Mouse (Mus musculus) right cerebral cortex, postnatal 10 days (tissue): ENCODE measurements around the gene Prdm9.

Experiments used
- DNase-seq, 2 experiments: peaks; one replicate each; pipeline ENCODE4 v3.0.0; 2021; ENCODE audit warnings: low spot score in 2 of 2

Gene Prdm9

DNA sequence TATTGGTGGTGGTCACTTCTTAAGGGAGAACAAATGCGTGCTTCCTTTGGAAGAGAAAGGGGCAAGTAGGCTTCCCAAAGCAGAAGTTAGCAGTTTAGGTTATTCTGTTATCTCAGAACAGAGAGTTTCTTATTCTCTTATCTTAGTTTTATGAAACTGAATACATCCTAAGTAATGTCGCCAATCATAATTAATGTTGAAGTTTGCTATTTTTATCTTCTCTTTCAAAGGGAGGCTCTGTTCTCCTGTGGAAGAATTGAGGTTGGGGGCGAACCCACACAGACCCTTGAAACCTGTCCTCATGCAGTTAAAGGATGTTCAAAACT lies 36.4 kb downstream of the Prdm9 start:
- DNase-seq = no peak

DNA sequence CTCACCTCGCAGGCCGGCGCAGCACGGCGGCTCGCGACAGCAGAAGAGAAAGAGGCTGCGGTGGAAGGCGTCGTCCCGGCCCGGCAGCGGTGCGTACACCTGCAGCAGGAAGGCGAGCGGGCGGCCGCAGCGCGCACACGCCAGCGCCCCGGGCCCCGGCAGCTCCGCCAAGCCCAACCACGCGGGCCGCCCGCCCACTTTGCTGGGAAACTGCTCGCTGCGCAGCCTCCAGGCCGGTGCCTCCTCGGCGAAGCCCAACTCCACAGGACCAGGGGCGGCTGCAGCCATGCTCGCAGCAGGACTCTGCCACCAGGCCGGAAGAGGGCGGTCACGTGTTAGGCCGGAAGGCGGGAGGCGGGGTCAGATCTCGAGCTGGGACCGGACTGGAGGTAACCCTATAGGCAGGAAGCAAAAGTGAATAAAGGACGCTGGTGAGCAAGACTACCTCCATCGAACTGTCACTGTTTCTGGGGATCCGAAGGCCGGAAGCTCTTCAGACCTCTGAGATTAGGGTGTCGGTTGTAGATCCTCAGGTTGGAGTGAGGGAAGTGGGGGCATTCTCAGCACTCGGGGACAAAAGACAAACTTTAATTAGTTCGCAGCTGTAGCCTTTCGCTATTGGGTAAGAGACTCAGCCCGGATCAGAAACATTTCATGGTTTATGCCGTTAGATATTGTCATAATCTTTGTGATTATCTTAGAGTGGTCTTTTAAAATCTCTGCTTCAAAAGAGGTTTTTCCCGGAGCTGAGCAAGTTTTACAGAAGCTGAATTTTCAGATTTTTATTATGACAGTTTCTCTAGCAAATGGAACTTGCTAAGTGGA lies 37.0 kb downstream of the Prdm9 start, which contains the start of gene Pdcd2:
Gene Pdcd2, minus strand, starts transcription at position 316 of the 825 bp plus-strand sequence.
- DNase-seq = peak; percentile 94 to 95

DNA sequence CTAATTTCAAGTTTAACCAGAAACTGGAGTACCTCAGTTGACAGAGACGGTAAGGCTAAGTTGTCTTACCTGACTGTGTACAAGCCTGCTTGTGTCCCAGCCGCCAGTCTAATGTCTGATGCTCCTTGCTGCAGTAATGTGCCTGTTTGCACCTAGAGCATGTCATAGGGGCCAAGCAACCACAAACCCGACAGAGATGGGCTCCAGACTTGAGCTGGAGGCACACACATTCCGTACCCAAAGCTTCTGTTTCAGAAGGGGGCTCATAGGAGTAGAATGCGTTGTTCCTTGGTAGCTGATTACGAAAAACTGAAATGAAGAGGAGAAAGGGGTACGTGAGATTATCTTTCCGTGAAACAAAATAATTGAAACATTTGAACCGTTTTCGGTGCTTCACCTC lies 37.9 kb downstream of the Prdm9 start:
- DNase-seq = no peak

DNA sequence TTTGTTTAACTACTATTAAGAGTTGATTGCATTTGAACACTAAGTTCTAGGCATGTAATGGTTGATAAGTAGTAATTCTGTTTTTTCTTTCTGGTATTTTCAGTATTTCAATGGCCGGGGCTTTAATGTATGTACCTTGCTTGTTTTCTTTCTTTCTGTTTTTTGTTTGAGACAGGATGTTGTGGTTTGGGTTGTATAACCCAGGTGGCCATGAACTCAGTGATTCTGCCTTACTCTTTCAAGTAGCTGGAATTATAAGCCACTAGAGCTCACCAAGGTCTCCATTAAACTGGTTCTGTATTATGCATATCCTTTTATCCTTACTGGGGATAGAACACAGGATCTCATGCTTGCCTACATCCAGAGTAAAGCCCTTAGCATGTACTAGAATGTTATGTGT lies 45.4 kb downstream of the Prdm9 start:
- no peak for DNase-seq

DNA sequence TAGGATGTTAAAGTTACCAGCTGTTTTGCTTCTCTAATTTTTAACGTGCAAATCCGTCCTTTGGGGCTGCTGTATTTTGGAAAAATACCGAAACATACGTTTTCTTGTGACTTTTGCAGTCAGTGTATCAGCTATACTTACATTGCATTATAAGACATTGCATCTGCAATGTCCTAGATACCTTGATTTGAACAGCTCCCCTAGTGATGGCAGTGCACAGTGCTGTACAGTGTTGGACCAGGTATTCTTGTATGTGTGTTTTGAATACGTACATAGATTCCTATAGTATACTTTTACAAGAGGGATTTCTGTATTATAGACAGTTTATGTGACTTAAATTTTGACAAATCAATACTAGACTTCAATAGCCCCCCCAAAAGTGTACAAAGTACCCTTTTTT lies 46.0 kb downstream of the Prdm9 start:
- DNase-seq = no peak

DNA sequence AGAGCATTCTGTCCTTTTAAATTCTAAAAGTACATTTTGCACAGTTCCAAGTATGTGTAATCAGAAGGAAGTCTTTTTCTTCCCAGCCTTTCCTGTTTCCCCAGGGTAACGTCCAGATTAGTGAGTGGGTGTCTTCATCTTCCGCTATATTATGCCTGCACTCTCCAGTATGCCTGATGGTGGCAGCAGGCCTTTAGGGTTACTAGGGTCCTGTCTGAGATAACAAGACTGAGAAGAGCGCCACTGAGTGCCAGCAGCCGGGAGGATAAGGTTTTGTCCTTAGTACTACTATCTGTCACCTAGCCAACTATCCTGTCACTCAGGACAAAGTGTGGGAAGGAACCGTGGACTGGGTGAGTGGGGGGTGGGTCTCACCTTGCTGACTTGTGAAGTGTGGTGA lies 46.4 kb downstream of the Prdm9 start:
- DNase-seq = no peak

DNA sequence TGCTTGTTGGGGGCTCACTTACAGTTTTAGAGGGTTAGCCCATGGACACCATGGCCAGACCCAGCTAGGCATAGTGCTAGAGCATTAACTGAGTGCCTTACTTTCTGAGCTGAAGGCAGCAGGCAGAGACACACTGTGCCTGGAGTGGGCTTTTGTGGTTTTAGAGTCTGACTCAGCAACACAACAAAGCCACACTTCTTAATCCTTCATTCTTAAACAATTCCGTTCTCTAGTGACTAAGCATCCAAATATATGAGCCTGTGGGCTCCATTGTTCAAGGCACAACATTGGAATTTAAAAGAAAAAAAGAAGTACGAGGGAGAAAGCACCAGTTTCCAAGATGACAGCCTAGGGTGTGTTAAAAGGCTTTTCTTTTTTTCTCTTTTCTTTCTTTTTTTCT lies 53.5 kb downstream of the Prdm9 start:
- DNase-seq = no peak

DNA sequence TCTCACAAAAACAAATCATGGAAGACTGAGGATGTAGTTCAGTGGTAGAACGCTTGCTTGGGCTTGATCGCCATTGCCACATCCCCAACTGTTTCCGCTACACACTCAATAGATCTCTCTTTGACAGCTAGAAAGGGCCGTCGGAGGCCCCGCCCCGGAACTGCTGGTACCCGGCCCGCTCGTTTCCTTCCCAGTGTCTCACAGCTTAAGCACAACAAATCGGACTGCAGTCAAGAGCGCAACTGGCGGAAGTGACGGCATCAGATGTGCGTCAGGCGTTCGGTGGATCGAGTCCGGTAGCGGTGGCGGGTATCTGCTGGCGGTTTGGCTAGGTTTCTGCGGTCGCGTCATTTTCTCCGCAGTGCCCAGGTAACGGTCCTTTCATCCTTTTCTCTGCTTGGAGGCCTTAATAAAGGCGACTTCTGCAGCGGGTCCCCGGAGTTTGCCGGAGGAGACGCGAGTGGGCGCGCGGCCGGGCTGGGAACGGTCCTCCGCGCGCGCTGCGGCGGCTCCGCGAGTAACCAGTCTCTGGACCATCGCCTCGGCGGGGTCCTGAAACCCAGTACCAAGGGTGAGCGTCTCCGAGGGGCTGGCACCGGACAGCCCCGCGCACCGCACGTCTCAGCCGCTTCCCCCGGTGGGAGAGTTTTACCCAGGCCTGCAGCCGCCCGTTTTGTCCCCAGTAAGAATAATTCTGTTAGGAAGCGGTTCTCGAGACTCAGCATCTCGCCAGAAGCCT lies 64.3 kb downstream of the Prdm9 start, which contains the start of the genes Psmb1 and Tbp:
Gene Psmb1, minus strand, starts transcription at position 96 of the 739 bp plus-strand sequence.
Gene Tbp, plus strand, starts transcription at position 233 of the 739 bp plus-strand sequence.
- peak; percentile 99 for DNase-seq

DNA sequence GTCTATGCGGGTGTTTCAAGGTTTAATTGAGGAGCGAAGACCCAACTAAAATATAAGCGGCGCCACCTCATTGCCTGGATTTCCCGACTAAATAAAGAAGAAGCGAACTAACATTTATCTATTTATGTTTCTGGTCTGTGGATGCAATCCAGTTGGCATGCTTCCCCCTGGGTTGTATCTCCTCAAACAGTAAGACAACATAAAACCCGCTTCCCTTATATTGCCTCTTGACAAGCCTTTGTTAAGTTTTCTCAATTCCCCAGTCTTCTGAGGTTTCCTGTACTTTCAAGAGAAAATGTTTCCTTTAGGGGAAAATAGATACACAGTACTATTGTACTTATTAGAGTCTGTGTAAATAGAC lies 65.4 kb downstream of the Prdm9 start:
- peak; percentile 36 to 44 for DNase-seq

DNA sequence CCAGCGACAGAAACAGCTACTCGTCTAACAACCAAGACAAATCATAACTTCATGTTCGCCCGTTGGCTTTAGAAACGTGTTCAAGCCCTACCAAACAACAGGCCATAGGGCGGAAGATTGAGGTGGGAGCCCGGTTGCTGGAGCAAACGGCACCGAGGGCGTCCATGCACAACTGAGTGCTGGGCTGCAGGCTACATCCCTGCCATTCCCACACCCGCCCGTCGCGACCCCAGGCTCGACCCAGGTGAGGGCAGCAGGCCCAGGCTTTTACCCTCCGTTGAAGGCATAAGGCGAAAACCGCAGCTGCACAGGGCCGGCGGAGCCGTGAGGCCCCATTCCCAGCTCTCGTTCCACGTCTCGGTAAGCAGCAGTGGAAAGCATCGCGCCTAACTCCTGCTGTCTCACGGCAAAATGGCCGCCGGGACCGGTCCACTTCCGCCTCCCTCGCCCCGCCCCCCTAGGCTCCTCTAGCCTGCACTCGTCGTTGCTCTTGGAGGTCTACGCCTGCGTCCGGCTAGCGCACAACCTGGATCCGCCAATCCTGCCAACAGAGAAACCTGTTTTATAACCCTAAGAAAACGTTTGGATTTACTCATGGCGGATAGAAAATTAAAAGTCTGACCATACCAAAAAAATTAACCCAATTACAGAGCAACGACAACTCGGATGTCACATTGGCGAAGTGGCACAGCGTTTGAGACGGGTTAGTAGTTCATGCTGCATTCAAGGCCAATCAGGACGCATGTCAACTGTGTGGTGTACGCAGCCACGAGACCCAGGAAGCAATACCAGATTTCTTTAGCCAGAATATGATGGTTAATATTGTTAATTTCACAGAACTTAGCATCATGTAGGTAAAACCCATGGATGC lies 66.0 kb downstream of the Prdm9 start:
- peak; percentile 97 for DNase-seq
